Mouse (Mus musculus) WW6 (cell line): Measurements from ENCODE around the gene Pclo.
A peak's percentile ranks its signal among the peaks of the same experiment; 100 is the strongest.
"Not testable (repeated sequence)": the region's sequence is repeated elsewhere in the genome, so short reads cannot be mapped to it uniquely, and the experiment has no call there.

ENCODE experiments used
- DNase-seq: peaks from one replicate; pipeline ENCODE4 v3.0.0-alpha.2; 2013; ENCODE audit warnings: low read depth, low spot score

The Pclo gene

DNA sequence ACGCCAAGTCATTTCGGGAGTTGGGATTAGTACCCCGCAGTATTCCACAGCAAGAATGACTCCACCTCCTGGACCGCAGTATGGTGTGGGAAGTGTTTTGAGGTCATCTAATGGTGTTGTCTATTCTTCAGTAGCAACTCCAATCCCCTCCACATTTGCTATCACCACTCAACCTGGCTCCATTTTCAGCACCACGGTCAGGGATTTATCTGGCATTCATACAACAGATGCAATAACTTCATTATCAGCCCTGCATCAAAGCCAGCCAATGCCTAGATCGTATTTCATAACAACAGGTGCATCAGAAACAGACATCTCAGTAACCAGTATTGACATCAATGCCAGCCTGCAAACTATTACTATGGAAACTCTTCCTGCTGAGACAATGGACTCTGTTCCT, 165.7 kb downstream of the Pclo start:
- no peak for DNase-seq

DNA sequence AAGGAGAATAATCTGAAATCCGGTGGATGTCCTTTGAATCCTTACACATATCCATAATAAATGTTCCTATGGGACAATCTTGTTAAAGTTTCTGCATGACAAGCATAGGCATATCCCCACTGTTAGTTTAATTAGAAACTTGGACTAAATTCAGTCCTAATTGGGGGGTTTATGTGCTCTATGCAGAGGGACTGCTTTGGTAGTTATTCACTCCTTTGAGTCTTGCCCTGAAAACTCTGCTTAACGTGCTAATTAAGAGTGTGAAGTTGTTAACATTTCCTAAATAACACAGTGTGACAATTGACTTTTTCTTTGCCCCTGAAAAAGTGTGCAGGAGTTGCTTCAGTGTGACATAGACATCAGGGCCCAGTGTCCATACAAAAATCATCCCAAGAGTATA, 177.3 kb downstream of the Pclo start:
- DNase-seq: no peak

DNA sequence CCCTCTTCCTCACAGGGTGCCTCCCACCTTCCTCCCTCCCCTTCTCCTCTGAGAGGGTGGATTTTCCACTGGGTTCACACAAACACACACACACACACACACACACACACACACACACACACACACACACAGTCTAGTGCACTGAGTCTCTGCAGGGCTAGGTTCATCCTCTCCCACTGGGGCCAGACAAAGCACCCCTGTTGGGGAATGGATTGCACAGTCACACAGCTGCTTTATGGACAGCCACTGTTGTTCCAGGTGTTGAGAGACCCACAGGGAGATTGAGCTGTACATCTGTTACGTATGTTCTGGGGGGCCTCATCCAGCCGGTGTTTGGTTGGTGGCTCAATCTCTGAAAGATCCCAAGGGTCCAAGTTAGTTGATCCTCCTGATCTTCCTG, 182.0 kb downstream of the Pclo start:
- no peak for DNase-seq

DNA sequence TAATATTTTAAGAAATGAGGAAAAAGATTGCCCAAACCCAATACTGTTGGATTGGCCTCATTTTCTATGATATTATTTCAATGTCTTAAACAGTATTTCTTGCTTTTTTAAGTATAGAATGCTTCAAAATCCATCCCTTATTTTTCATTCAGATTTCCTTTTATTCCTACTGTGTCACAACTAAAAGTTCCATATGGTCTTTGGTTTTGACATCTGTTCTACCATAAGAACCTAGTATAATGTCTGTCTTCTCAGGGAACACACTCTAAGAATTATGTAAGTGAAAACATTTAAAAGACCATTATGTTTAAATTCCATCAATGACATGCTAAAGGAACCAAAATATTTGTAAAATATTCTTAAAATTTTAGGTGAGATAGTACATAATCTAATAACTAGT, 186.2 kb downstream of the Pclo start:
- no peak for DNase-seq

DNA sequence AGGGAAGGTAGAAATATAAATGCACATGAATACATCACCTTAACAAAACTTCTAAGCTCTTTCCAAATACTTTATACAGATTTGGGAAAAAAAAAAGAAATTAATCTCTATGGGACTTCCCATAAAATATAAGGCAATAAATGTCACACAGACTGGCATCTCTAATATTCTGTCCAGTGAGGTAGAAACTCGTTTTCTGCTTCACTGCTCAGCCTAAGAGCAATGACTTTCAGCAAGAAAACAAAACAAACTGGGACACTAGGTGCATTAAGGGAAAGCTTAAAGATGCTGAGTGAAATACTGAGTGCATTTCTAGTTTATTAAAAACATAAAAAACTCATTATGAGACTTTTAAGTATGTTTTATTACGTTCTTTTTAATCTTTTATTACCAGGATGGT, 190.7 kb downstream of the Pclo start:
- no peak for DNase-seq

DNA sequence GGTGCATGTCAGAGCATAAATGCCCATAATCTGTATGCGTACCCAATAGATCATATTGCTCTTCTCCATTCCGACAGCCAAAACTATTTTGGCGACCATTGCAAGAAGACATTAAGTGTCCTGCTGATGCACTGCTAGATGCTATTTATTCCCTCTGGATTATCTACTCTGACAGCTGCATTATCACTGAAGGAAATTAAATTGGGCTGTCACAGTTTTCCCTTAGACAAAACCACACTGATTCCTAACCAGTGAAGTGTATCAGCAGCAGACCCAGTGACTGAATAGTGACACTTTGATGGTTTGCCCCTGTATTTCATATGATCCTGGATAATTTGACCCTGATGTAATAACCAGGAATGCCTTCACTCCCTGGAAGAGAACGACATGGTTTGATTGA, 192.6 kb downstream of the Pclo start:
- DNase-seq: no peak

DNA sequence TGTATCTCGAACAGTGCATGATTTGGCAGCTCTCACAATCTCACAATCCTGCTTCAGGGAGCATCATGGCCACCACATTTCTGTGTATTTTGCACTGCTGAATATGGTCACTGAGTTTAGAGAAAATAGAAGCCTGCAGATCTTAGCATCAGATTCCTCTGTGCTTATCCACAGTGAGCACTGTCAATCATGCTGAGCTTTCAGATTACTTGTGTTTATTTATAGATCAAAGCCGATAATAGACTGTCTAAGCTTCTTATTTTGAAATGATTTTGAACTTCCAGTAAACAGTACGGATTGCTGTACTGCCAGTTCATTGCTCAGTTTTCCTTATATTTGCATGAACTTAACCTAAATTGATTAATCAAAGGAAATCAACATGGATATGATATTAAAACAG, 208.9 kb downstream of the Pclo start:
- no peak for DNase-seq

DNA sequence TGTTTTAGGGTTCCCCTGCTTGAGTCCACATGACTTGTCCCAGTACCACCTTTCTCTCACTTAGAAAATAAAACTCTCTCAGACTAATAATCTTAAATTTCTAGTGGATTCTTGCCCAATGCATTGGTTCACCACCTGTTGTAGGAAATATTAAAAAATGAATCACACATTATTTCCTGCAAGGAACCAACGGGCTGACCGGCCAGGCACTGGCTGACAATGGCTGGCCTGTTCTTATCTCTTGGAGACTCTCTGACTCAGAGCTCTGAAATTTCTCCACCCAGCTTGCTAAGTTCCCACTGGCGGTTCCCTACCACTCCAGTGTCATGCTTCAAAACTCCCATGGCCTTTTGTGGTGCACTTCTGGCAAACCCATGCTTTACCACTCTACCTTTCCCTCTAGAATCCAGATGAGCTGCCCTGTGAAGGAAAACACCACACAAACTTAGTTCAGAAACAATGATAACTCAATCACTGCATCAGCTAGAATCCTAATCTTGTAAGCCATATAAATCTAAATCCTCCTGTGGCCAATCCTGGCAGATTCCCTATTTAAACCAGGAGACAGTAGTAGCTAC, 214.0 kb downstream of the Pclo start:
- no peak for DNase-seq

DNA sequence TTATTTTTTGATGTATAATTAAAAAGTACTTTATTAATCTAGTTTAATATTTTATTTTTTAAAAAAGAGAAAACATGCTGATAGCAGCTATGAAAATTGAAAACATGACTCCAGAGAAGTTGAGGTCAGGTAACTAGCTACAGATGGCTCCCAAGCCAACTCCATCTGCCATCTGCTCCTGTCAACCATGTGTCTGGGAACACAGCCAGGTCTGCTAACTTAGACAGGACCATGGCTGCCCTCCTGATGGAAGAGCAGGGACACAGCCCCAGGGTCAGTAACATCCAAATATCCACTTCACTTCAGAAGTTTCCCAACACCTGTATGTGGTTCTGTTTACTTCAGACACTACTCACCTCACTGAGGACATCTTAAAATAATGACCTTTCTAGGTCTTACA, 236.2 kb downstream of the Pclo start:
- DNase-seq: no peak

DNA sequence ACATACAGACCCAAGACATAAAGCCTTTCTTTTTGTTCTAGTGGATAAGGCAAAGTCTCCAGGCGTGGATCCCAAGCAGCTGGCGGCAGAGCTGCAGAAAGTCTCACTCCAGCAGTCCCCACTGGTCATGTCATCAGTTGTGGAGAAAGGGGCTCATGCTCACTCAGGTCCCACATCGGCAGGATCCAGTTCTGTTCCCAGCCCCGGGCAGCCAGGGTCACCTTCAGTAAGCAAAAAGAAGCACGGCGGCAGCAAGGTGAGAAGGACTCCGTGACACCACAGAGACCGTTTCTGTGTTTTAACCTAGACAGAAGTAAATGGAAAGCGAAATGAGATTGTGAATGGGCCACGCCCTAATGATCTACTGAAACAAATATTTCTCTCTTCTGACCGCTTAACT, 252.0 kb downstream of the Pclo start:
- no peak for DNase-seq

DNA sequence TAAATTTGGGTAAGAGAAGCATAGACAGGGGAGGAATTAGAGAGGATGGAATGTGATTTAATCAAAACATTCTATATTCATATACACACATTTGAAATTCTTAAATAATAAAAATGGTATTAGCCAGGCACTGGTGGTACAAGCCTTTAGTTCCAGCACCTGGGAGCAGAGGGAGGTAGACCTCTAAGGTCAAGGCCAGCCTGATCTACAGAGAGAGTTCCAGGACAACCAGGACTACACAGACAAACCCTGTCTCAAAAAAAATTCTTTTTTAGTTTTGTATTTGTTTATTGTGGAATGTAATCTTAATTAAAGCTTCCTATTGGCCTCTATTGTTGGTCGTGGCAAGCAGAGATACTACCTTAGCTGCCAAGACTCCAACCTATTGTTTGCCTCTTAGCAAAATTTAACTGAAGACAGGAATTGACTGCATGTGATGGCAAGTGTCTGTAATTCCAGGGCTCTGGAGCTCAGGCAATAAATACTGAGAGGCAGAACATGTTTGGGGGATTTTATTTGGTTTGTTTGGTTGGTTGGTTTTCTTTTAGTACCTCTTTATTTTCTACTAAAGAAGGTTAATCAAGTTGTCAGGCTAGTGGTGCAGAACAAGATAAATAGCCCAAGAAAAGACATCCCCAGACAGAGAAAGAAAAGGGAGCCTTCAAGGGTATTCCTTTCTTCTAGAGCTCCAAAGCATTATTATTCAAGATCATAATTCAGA, 267.8 kb downstream of the Pclo start:
- DNase-seq: no peak

DNA sequence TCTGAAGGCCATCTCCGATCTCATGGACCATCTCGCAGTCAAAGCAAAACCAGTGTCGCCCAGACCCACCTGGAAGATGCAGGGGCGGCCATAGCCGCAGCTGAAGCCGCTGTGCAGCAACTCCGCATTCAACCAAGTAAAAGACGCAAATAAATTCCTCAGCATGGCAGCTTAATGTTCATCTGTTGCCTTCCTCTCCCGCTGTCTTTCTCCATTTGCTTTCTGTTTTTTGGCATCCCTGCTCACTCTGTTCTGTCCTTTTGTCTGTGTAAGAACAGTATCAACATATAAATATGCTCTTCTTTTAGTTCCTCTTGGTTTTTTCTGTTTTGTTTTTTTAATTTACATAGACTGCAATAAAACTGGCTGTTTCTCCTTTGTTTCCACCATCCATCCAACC, 279.2 kb downstream of the Pclo start:
- no peak for DNase-seq

DNA sequence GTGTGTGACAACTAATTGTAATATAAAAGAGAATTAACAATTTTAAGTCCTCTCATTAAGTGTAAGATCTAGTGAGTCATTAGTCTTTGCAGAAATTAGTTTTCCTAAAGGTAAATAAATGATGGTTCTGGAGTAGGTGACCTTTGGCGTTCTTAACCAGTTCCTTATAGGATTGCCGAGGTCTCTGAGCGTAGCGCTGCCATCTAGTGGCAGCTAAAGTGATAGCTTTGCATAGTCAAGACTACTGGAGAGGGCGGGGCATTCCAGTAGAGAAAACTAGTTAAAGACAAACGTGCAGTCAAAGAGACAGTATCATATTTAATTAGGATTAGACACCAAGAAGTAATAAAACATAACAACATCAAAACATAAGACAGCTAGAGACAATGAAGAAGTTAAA, 292.4 kb downstream of the Pclo start:
- peak; percentile 29 for DNase-seq

DNA sequence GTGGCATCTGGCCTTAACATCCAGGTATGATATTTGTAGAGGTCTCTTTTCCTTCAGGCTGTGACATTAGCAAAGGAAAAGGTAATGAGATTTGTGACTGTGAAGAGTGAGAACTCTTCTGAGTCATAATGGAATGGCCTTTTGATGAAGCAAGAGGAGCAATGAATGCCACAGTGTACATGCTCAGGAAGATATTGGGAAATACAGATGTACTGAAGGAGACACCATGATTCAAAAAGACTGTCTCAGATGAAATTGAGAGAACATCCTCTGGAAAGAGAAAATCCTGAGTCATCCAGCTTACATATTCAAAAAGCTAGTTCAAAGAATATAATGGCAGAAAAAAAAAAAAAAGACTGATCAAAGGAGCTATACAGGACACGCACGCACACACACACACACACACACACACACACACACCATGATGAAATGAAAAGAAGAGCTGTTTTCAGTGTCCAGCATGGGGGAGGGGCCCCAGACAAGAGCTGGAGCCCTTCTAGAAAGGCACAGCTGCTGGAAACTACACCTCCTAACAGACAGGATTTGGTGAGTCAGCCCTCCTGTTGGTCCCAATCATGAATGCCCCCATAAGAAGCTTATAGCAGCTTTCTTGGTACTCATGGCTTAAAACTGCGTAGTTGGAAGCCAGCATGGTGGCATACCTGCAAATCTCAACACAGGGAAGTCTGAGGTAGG, 318.6 kb downstream of the Pclo start:
- DNase-seq: no peak

DNA sequence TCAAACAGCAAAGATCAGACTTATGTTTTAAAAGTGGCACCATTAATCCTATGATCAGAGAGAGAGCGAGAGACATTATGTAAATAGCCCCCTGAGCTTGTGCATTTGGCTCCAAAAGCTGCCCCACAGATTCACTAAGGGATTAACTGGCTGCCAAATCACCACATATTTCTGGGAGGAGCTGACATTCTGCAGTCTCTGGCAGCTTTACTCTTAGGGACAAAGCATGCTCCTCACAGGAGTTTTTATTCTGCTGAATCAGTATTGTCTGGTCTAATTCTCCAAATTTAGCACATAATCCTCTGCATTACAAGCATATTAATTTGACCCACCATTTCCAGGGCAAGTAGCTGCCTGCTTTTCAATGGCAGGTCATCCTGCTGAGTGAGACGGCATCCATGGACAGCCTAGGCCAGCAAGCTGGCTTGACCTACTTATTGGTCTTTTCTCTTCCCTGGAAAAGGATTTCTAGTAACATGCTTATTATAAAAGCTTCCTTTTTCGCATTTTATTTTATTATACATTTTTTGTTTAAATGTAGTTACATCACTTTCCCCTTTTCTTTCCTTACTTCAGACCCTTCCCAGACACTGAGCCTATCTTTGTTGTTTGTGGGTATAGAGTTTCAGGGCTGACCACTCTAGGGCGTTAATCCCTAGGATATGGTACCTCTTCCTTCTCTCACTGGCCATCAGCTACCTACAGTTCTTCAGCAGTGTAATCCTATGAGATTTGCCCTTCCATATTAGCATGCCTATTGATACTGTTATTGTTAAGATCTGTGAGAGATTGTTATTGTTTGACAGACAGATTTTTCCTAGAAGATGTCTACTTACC, 319.7 kb downstream of the Pclo start:
- no peak for DNase-seq

DNA sequence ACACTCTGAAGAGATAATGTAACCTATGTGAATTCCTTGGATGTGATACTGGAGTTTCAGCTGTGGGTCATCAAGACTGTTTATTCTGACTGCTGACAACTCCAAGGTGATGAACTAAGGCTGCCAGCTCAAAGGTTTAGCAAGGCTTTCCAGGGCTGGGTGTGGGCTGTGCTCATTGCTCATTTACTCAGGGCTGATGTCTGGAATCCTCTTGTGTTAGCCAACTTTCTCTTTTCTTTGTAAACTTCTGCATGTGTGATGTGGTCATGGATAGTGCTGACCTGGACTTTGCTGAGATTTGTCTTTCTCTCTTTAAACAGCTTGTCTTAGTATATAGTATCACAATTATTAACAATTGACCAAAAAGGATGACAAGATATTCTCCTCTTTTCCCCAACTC, 338.9 kb downstream of the Pclo start:
- no peak for DNase-seq

DNA sequence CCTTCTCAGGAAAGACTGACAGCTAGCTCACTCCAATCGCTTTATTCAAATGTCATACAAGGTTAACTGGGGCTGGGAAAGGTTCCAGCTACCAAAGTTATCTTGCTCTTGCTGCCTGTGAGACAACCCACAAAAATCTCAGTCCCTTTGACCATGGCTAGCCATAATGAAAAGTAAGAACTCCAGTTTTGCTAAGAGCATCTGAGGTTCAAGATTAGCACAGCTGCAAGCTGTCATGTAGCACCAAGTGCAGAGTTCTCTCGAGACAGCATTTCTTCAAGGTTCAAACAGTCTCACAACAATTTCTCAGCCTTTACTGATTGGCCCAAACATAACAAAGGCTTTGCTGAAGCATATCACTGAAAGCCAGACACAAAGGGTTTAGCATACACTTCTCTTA, 370.6 kb downstream of the Pclo start:
- not testable (repeated sequence) for DNase-seq

DNA sequence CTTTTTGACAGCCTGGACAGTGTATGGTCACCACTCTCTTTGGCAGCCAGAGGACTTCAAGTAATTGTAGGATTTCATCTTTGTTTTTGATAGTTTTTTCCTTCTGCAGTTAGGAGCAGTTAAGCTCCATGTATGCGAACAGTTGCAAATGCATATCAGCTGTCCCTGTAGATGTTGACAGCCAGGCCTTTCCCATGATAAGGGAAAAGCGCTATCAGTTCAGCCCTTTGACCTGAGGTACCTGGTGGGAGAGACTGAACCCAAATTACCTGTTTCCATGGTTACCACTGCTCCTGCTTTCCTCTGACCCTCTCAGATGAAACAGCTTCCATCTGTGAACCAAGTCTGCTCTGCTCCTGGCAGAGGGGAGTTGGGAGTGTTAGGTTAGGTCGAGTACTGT, 377.5 kb downstream of the Pclo start:
- no peak for DNase-seq

DNA sequence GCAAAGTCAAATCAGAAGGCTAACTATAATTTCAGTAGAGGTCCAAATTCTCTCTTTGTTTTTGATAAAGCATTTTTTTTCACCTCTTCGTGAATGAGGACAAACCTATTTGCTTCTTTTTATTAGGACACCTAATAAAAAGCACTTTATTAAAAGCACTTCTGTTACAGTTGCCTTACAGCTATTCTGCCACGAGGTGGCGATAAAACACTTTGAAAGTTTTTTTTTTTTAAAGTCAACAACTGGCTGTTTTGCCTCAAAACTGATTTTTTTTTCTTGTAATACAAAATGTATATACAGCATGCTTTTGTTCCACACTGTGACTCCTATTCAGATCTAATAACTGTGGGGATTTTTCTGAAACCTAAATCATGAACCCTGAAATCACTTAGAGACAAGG, 388.8 kb downstream of the Pclo start:
- not testable (repeated sequence) for DNase-seq
